Mouse (Mus musculus): Measurements from ENCODE around the gene Slc27a2.
A peak's percentile ranks its signal among the peaks of the same experiment; 100 is the strongest.

Gene Slc27a2

DNA sequence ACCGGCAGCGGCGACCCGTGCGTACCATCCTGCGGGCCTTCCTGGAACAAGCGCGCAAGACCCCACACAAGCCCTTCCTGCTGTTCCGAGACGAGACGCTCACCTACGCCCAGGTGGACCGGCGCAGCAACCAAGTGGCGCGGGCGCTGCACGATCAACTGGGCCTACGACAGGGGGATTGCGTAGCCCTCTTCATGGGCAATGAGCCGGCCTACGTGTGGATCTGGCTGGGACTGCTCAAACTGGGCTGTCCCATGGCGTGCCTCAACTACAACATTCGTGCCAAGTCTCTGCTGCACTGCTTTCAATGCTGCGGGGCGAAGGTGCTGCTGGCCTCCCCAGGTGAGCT lies 1.1 kb downstream of the Slc27a2 start:
- no peak for DNase-seq (ENCODE audit: low spot score)

DNA sequence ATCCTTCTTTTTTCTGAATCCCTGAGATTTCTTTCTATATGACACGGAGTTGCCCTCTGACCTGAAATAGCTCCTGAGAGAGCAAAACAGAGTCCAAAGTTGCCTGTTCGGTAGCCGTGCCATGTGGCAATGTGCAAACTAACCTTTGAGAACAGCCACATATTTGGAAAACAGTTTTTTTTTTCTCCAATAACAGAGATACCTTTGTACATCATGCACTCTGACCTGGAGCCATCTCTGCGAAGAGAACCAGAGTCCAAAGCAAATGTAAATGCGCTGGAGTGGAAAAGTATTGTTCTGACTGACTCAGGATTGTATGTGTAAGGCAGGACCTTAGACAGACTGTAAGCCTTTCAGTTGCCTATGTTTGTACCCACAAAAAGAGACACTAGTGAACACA lies 3.3 kb downstream of the Slc27a2 start:
- no peak for DNase-seq (ENCODE audit: low spot score)

DNA sequence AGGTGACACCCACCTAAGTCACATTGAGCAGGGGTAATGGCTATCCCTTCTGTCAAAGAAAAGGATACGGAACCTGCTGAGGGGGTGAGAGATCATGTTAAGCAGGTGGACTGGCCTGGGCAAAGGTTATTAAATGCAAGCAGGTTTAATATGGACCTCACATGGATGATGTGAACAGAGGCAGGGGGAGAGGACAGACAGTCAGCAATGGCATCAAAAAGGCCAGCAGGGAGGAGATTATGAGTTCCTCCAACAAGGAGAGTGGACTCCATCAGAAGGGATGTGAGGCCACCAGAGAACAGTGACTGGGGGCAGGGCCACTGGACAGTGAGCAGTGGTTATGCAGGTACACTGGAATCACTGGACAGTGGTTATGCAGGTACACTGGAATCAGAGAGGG lies 7.9 kb downstream of the Slc27a2 start:
- no peak for DNase-seq (ENCODE audit: low spot score)

DNA sequence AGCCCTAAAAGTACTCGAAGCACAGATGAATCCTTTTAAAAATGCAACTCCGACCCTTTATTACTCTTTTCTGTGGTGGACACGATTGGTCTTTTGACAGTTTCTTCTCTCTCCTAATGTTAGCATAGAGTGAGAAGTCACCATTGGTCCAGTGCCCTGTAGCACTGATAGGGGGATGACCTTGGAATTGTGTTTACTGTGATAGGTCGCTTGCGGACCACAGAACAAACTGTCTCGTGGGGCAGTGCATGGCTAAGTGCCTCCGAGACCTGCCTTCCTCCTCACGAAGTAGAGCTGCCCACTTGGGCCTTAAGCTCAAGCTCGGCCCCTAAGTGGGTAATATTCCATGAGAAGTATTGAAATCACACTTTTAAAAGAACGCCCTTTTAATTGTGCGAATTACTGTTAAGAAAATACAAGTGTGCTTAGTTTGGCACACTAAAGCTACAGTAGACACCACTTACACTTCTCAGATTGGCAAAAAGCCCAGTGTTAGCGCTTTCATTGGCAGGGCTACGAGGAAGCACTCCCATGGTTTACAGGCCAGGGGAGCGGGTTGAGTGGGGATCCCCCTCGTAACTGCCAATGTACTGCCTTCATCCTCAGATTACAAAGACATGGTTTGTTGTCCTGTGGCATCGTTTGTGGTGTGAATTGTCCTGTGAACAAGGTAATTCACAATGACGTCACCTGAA lies 11.4 kb downstream of the Slc27a2 start:
- peak; percentile 12 for DNase-seq (ENCODE audit: low spot score)

DNA sequence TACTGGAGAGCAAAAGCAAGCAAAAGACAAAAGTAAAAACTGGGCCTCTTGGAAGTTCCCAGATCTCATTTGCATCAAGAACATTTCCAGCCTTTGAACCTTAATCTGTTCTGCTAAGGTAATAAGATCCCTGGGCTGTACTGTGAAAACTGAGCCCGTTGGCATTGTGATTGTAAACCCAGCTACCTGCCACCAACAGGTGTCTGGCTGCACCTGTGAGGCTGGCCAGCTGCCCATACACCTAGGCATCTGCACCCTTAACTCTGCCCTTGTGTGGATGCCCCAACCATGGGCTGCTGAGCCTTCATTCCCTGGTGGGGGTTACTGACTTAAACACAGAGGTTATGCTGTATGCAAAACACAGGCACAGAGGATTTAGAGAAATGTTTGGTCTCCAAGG lies 20.0 kb downstream of the Slc27a2 start:
- DNase-seq (ENCODE audit: low spot score): no peak

DNA sequence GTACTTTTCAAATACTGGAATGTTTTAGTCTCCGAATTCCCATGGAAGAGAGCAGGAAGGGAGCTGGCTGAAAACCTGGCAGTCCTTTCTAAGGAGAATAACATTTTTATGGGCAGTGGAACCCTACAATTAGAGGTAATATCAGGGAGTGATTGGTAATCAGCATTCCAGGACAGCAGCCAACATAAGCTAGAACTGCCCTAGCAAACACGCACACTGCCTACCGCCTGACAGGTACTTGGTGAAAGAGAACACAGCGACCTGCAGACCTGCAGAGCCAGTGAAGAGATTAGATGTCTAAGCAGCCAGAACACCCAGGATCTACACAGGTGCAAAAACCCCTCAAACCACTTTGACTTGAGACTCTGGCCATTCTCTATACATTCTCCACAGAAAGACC lies 20.5 kb downstream of the Slc27a2 start:
- no peak for DNase-seq (ENCODE audit: low spot score)

DNA sequence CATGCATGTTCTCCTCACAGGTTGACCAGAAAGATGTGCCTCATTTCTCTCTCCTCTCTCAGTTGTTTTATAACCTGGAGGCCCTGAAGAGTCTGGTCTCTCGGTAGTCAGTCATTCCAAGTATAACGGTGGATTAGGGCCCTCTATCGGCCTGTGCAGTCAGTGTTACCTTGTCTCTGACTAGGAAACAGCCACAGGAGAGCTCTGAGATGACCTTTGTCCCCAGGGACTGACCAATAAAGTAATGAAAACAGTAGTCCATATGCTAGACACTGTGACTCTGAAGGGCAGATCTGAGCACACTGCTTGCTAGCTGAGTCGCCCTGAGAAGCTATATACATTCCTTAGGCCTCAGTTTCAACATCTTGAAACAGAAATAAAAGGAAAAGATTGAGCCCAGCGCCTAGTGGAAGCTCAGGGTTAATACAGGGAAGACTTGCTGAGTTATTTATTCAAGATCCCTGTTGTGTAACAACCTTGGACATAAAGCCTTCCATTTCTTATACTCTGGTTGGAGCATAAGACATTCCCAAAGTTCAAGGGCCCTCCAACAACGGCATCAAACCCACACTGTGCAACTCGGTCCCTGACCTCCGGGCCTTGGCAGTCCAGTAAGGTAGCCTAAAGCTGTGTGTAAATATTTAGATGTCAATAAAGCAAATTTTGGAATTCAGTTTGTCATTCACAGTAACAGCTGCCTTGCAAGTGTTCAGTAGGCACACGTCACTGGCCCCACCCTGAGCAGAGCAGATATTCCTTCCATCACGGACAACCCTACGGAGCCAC lies 23.4 kb downstream of the Slc27a2 start:
- no peak for DNase-seq (ENCODE audit: low spot score)

DNA sequence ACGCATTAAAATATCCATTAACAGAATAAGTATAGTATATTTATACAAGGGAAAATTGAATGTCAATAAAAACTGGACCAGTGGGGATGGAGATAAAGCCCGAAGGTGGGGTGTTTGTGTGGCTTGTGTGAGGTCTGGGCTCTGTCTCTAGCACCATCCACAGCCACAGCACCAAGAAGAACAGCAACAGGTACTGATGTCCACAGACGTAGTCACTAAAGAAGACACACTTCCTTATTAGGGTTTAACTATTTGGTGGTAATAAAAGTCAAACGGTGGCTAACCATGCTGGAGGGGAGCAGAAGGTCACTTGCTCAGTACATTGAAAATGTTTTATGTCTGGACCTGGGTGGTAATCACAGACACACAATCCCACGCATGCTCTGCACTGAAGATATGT lies 25.2 kb downstream of the Slc27a2 start:
- DNase-seq (ENCODE audit: low spot score): no peak

GRCm38 (mm10) chr2:126579282-126579681 lies 27.1 kb downstream of the Slc27a2 start:
- DNase-seq (ENCODE audit: low spot score): no peak

DNA sequence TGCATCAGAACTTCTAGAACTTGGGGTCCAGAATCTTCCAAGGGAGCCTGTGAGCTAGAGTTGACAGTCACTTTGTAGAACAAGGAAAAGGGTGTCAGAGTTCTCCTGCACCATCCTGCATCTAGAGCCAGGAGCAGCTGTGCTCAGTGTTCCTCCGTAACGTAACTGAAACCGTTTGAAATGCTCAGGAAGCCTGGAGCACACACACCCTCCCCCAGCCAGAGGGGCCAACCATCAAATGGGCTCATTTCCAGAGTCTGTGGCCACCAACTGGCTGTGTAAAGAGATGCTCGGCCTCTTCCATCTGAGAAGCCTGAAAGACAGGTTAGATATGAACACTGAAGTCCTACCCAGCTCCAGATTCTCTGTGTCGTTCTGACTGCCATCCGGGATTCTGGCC lies 31.8 kb downstream of the Slc27a2 start:
- DNase-seq (ENCODE audit: low spot score): no peak

GRCm38 (mm10) chr2:126584621-126585369 lies 32.6 kb downstream of the Slc27a2 start:
- DNase-seq (ENCODE audit: low spot score): no peak

GRCm38 (mm10) chr2:126587468-126587867 lies 35.3 kb downstream of the Slc27a2 start:
- DNase-seq (ENCODE audit: low spot score): no peak

DNA sequence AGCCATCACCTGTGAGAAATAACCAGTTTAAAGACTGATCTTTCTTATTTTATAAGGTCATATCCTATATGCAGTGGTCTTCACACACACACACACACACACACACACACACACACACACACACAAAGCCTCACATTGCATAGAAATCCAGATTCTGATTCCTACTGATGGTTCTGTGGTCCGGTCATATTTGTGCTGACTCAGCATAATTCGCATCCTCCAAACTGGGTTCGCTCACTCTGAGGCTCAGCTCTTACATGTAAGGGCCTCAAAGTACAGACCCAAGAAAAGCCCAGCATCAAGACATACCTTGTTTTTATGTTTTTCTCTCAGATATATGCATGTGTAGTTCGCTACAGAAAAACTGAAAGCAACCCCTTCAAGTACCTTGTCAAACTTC lies 39.1 kb downstream of the Slc27a2 start:
- no peak for DNase-seq (ENCODE audit: low spot score)

DNA sequence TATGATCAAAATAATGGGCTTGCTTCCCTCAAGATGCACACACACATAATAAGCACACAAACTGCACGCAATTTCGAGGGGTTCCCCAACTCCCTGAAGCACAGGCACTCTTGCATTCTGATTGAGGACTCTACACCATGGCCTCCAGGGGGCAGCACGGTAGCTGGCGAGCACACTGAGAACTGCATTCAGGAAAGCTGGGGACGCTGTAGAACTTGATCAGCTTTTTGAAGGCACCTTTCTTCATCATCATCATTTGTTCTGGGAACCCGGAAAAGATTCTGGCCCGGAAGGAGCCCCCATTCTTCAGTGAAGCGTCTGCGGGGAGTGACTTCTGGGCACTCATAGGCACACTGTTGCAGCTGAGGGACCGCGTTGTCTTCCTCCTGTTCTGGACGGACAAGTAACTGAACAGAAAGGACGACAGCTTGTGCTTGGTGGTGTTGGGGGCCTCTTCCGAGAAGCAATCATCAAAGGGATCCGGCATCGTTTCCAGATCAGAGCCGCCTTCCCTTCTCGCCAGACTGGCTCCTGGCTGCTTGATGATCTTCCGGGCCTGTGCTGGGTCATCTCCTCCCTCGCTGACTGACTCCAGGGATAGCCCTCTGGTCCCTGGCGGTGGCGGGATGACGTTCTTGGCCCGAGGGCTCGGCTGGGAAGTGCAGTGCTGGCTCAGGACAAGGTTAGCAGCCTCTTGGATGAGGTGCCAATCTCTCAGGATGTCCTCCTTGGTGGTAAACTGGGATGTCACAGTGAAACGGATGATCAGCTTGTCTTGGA lies 41.8 kb downstream of the Slc27a2 start:
- DNase-seq (ENCODE audit: low spot score): peak; percentile 66

DNA sequence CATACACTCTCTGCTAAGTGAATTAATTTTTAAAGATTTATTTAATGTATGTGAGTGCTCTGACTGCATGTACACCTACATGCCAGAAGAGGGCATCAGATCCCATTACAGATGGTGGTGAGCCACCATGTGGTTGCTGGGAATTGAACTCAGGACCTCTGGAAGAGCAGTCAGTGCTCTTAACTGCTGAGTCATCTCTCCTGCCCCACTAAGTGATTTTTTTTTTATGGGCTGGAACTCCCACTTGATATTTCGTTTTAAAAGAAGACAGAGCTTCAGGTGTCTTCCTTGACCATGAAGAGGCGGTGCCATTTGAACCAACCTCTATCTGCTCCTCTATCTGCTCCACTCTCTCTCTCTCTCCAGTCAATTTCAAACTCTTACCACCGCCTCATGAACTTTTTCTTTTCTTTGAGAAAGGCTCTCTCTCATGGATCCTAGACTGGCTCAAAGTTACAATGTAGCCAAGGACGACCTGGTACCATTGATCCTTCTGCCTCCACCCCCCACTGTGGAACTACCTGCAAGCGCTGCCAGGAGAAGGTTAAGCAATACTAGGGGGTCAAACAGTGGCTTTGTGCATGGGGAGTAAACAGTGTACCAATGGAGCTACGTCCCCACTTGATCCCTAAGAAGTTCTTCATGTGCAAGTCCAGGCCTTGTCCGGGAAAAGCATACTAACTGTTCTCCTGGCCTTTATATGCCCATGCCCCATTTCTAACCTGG lies 44.3 kb downstream of the Slc27a2 start:
- no peak for DNase-seq (ENCODE audit: low spot score)

- peak; percentile 45 for DNase-seq (ENCODE audit: low spot score)
Observed at GRCm38 (mm10) chr2:126597279-126598241, 45.4 kb downstream of the Slc27a2 start.

DNA sequence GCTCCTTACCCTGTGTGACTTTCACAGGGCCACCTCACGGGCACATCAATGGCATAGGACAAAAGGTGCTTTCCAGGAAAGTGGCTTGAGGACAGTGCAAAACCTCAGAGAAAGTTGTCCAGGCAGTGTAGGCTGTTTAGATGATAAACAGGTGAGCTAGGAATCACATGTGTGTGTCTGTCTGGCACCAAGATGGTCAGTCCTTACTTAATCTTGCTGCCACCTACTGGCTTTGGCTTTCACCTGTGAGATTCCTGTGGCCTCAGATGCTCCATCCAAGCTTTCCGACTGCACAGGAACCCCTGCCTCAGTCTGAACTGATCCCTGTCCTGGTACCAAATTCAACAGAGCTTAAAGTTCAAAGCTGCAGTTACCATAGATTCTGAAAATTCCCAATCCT lies 46.2 kb downstream of the Slc27a2 start:
- DNase-seq (ENCODE audit: low spot score): no peak

DNA sequence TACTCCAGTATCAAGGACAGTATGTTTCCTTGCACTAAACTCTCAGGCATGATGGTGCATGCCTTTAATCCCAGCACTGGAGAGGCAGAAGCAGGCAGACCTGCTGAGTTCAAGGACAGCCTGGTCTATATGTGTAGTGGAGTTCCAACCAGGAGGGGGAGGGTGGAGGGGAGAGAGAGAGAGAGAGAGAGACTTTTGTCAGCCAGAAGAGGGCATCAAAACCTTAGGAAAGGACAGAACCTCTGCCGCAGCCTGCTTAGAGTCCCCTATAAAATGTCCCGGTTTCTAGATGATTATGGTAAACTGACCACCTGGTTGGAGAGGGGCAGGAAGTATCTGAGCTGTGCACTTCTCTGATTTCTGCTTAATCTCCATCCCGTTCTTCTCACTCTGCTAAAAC lies 46.8 kb downstream of the Slc27a2 start:
- DNase-seq (ENCODE audit: low spot score): no peak

GRCm38 (mm10) chr2:126600533-126600932 lies 48.3 kb downstream of the Slc27a2 start:
- DNase-seq (ENCODE audit: low spot score): no peak

GRCm38 (mm10) chr2:126601918-126602600 lies 49.9 kb downstream of the Slc27a2 start:
- DNase-seq (ENCODE audit: low spot score): no peak
